Mouse (Mus musculus) gastrocnemius, adult 2 months (tissue): ENCODE measurements at regions not wholly inside any gene's neighbourhood (a gene's known extent, or its start where the extent isn't known, plus 50 kb on each side); places are given as distances from the start of the nearest gene placed in this dataset.

ENCODE experiments used
- DNase-seq: peaks from one replicate; pipeline ENCODE4 v3.0.0; 2022
- H3K27ac ChIP-seq: fragments of 200-600 bp; 2 replicates; pipeline ENCODE4 v1.8.1; 2022; ENCODE audit warnings: mild to moderate bottlenecking
- H3K4me3 ChIP-seq: fragments of 200-600 bp; 2 replicates; pipeline ENCODE4 v1.8.1; 2022; ENCODE audit warnings: mild to moderate bottlenecking, moderate library complexity
- CTCF ChIP-seq: fragments of 200-600 bp; IDR thresholded peaks from 2 replicates; pipeline ENCODE4 v1.8.1; 2022; ENCODE audit warnings: antibody characterized with exemption, mild to moderate bottlenecking, moderate library complexity
- intact Hi-C: fragments of 180-260 bp; cut with DNase I; formaldehyde crosslinking; loops from one replicate; pipeline ENCODE4 v1.15.1; 2025

- TF ChIP-seq CTCF, result no peak
- Histone ChIP-seq H3K4me3 (no peak overlapping the region), H3K27ac (no peak overlapping the region)
- intact Hi-C loops, result no loop called here
- no peak for DNase-seq
These were observed 98.7 kb upstream of the Cul1 start for GRCm38 (mm10) chr6:47354515-47354914.

GRCm38 (mm10) chr6:47355500-47355899, 97.7 kb upstream of the Cul1 start:
- Histone ChIP-seq H3K4me3 (no peak overlapping the region), H3K27ac (no peak overlapping the region)
- no peak for TF ChIP-seq CTCF
- no peak for DNase-seq
- intact Hi-C loops, result no loop called here

GRCm38 (mm10) chr6:47356500-47356899, 96.7 kb upstream of the Cul1 start:
- intact Hi-C loops, result no loop called here
- no peak for DNase-seq
- no peak for TF ChIP-seq CTCF
- Histone ChIP-seq H3K4me3 (no peak overlapping the region), H3K27ac (no peak overlapping the region)

DNA sequence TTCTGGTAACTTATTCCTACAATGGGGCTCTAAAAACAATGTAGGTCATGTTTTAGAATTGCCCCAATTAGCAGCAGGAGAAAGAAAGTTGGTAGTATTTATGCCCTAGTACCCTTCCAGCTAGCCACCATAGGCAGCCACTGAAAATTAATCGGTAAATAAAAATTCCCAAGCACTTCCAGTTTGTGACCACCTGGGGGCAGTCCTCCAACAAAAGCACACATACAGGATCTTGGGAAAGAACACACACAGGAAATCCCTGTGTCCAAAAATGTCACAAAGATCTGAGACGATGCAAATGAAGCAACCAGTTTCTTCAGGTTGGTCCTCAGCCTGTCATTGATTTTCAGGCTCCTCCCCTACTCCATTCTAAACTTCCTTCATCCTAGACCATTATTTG, 94.5 kb upstream of the Cul1 start:
- H3K27ac ChIP-seq, result no peak overlapping the region
- peak; percentile 25 for DNase-seq

GRCm38 (mm10) chr6:47364002-47364401, 89.2 kb upstream of the Cul1 start:
- H3K4me3 ChIP-seq, result no peak overlapping the region

More for the DNA sequence above, 94.5 kb upstream of the Cul1 start:
- TF ChIP-seq CTCF, result peak; percentile 76
- intact Hi-C loops, result no loop called here
- H3K4me3 ChIP-seq, result no peak overlapping the region

DNA sequence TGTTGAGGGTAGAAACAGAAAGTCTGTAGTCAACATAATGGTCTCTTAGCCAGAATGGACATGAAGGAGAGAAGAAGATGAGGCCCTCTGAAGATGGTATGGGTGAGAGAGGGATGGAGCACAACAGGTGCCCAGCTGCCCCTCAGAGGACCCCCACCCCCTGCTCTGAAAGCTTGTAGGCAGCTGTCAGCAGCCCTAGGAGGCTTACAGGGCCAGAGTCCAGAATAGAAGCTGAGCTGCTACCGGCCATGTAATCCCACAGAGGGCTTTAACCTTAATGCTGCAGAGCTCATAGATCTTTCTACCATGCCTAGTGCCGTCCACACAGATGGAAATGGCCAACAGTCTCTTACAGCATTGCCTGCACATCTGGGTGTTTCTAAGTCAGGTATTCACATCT, 88.6 kb upstream of the Cul1 start:
- no peak for TF ChIP-seq CTCF
- intact Hi-C loops, result loop anchor here (5.0 kb wide), 1 partner anchor 88 kb away; the partner anchor contains the start of gene Cul1
- Histone ChIP-seq H3K27ac (no peak overlapping the region), H3K4me3 (no peak overlapping the region)
- DNase-seq, result no peak

More at GRCm38 (mm10) chr6:47364002-47364401, 89.2 kb upstream of the Cul1 start:
- intact Hi-C loops, result loop anchor here (5.0 kb wide), 1 partner anchor 88 kb away; the partner anchor contains the start of gene Cul1
- no peak for DNase-seq
- no peak for TF ChIP-seq CTCF
- no peak overlapping the region for H3K27ac ChIP-seq

DNA sequence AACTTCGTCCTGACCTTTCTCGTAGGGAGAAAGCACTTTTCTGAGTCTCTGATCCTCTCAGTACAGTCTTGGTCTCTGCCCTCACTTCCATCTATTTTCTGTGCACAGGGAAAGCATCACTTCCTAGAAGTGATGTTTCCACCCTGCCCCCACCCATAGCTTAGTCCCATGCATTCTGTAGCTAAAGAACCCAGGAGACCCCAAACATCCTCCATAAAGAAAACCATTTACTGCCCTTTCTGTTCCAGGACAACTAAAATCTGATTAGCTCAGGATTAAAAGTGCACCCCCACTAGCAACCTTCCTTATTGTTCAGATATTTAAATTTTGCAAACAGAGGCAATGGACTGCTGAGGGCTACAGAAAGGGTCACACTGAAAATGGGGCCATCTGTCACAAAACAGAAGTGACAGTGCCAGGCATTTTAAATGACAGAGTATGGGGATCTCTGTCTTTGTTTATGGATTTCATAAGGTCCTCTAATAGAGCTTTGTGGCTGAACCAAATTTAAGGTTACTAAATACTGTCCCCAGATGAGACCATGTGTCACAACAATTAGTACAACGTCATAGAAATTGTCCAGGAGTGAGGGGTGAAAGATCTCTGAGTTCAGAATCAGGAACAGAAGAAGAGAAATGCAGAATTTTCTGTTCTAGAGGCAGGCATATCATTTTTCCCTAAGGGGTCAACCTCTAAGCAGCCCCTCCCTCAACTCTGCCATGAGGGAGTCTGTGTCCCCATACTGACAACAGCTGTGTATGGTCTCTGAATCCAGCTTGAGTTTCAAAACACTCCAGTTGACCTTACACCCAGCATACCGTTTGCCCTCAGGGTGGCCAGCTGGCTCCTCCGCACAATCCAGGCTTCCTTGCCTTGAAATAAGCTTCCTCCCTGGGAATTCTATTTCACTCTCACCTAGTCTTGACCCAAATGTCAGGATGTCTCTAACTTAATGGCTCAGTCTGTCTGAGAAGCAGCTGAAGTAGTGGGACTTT, 87.2 kb upstream of the Cul1 start:
- DNase-seq, result peak; percentile 36
- TF ChIP-seq CTCF, result no peak
- Histone ChIP-seq H3K4me3 (no peak overlapping the region), H3K27ac (peak overlapping the region; percentile 48; the same call in 1 of the 2 replicates)
- intact Hi-C loops, result no loop called here

DNA sequence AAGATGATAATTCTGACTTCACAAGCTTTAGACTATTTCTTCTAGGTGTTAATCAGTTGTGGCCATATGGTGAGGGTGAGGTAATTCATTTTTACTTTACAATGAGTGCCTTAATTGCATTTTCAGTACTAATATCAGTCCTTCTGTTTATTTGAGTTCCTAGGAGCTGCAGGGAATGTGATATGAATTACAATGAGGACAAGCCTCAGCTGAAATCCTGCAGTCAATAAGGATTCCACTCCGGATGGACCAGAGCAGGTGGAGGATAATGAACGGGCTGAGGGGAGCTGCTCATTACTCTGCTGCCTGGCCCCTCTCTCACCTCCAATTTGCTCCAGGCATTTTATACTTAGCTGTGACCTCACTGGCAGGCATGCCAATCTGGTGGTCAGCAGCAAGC, 85.7 kb upstream of the Cul1 start:
- no peak for TF ChIP-seq CTCF
- intact Hi-C loops, result no loop called here
- no peak overlapping the region for H3K27ac ChIP-seq
- no peak for DNase-seq
- no peak overlapping the region for H3K4me3 ChIP-seq

DNA sequence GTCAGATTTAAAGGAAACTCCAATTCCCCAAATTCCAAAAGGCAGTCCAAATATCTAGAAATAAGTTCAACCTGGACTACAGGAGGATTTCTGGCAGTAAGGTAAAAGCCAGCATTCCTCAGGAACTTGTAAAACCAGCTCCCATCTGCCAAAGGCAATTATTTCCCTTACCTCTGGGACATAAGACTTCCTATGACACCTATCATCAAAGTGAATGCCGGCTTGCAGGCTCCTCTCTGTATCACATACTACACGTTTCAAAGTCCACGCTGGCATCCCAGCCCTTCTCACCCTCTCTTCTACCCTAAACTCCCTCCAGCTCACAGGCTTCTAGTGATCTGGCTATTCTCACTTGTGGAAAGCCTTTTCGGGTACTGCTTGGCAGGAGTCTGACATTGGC, 77.5 kb upstream of the Cul1 start:
- intact Hi-C loops, result no loop called here
- no peak overlapping the region for H3K27ac ChIP-seq
- no peak for DNase-seq
- TF ChIP-seq CTCF, result no peak
- no peak overlapping the region for H3K4me3 ChIP-seq

- no peak for DNase-seq
- intact Hi-C loops, result no loop called here
- TF ChIP-seq CTCF, result no peak
- Histone ChIP-seq H3K27ac (no peak overlapping the region), H3K4me3 (no peak overlapping the region)
These were observed 71.7 kb upstream of the Cul1 start for GRCm38 (mm10) chr6:47381451-47381850.

DNA sequence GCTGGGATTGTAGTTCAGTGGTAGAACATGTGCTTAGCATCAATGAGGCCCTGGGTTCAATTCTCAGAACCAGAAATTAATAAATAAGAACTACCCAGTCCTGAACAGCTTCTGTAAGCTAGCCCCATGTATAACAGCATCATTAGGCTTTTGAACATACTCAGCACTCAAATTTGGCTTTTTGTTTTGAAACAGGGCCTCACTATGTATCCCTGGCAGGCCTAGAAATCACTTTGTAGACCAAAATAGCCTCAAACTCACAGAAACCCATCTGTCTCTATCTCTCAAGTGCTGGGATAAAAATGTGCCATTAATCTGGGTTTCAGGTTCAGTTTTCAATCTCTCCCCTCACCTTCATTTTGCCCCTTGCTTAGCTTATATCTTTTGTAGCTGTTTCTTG, 66.6 kb upstream of the Cul1 start:
- intact Hi-C loops, result no loop called here
- no peak overlapping the region for H3K4me3 ChIP-seq
- no peak for TF ChIP-seq CTCF
- DNase-seq, result no peak
- no peak overlapping the region for H3K27ac ChIP-seq

- Histone ChIP-seq H3K4me3 (no peak overlapping the region), H3K27ac (no peak overlapping the region)
- intact Hi-C loops, result no loop called here
- no peak for TF ChIP-seq CTCF
- DNase-seq, result no peak
These were observed 63.3 kb upstream of the Cul1 start for GRCm38 (mm10) chr6:47389908-47390307.

- no peak for TF ChIP-seq CTCF
- peak overlapping the region; percentile 34 for H3K4me3 ChIP-seq
- peak; percentile 67 for DNase-seq
- intact Hi-C loops, result no loop called here
- H3K27ac ChIP-seq, result peak overlapping the region; percentile 12; the same call in 1 of the 2 replicates
These were observed 62.7 kb upstream of the Cul1 start for GRCm38 (mm10) chr6:47390436-47391002.
